Mouse (Mus musculus) ES-E14 (cell line): ENCODE results near the gene Farsa. TPM values are rescaled to one million over a fixed set of nuclear protein-coding genes. Genes with fewer than 3 reads are reported as not detected.

ENCODE experiments used
- DNase-seq: peaks from one replicate; pipeline ENCODE4 v3.0.0-alpha.2; 2013; ENCODE audit warnings: low read depth, low spot score
- H3K27ac ChIP-seq: 2 replicates; pipeline ENCODE4 v1.5.1; 2012; ENCODE audit warnings: low read depth, mild to moderate bottlenecking, low read length, moderate library complexity, mixed read lengths; ENCODE audit not compliant: poor library complexity, insufficient read depth, severe bottlenecking
- H3K36me3 ChIP-seq: 2 replicates; pipeline ENCODE4 v1.6.1; 2012; ENCODE audit warnings: mild to moderate bottlenecking, low read length, moderate library complexity, mixed read lengths; ENCODE audit not compliant: control insufficient read depth, poor library complexity, insufficient read depth, severe bottlenecking
- H3K4me1 ChIP-seq, 2 experiments: fragments of 150-350 bp in 1 of 2; sonication (generic) in 1 of 2; 2 replicates each; pipeline ENCODE4 v1.6.1; 2012; ENCODE audit warnings: low read length in 2 of 2, mild to moderate bottlenecking in 1 of 2, mixed read lengths in 1 of 2; ENCODE audit not compliant: control insufficient read depth in 2 of 2, insufficient read depth in 2 of 2, poor library complexity in 1 of 2
- H3K4me3 ChIP-seq, 2 experiments: fragments of 150-350 bp in 1 of 2; sonication (generic) in 1 of 2; 2 replicates each; pipeline ENCODE4 v1.5.1; 2012; ENCODE audit warnings: low read length in 2 of 2, low read depth in 1 of 2, mild to moderate bottlenecking in 1 of 2, mixed read lengths in 1 of 2; ENCODE audit not compliant: insufficient read depth in 1 of 2, poor library complexity in 1 of 2, severe bottlenecking in 1 of 2
- H3K9ac ChIP-seq: 2 replicates; pipeline ENCODE4 v1.6.1; 2012; ENCODE audit warnings: low read depth, mild to moderate bottlenecking, low read length, mixed read lengths; ENCODE audit not compliant: poor library complexity, insufficient read depth, severe bottlenecking
- H3K9me3 ChIP-seq: fragments of 150-350 bp; sonication (generic); 2 replicates; pipeline ENCODE4 v1.6.1; 2012; ENCODE audit warnings: low read depth, mild to moderate bottlenecking, low read length; ENCODE audit not compliant: control insufficient read depth, insufficient read depth
- CHD2 ChIP-seq: IDR thresholded peaks from 2 replicates; pipeline ENCODE4 v1.6.1; 2014; ENCODE audit warnings: mild to moderate bottlenecking, low read depth, low read length, inconsistent platforms
- HCFC1 ChIP-seq: IDR thresholded peaks from 2 replicates; pipeline ENCODE4 v1.6.1; 2012; ENCODE audit warnings: low read length, inconsistent platforms, borderline replicate concordance; ENCODE audit not compliant: insufficient read depth
- MAFK ChIP-seq: IDR thresholded peaks from 2 replicates; pipeline ENCODE4 v1.6.1; 2014; ENCODE audit warnings: mild to moderate bottlenecking, low read depth, low read length, inconsistent platforms; ENCODE audit not compliant: insufficient read depth
- ZC3H11A ChIP-seq: IDR thresholded peaks from 2 replicates; pipeline ENCODE4 v1.6.1; 2012; ENCODE audit warnings: low read depth, mild to moderate bottlenecking, inconsistent platforms, low read length, borderline replicate concordance
- ZNF384 ChIP-seq: IDR thresholded peaks from 2 replicates; pipeline ENCODE4 v1.6.1; 2012; ENCODE audit warnings: low read depth, low read length, inconsistent platforms
- in situ Hi-C, 2 experiments: fragments of 600-800 bp; cut with MboI; formaldehyde crosslinking; loops; one replicate each; pipeline ENCODE4 v1.15.1; 2025; ENCODE audit warnings: low sequenced_read_pairs in 2 of 2, inconsistent platforms in 1 of 2; ENCODE audit not compliant: unreplicated experiment in 2 of 2
- total RNA-seq: library from RNA; depleted of rRNA; stranded (reverse); fragments of 300-350 nt; gene quantifications from 2 replicates; pipeline ENCODE4 v1.2.3, GENCODE M21; 2012

The Farsa gene
- total RNA-seq, 1 experiment, result 123 TPM

DNA sequence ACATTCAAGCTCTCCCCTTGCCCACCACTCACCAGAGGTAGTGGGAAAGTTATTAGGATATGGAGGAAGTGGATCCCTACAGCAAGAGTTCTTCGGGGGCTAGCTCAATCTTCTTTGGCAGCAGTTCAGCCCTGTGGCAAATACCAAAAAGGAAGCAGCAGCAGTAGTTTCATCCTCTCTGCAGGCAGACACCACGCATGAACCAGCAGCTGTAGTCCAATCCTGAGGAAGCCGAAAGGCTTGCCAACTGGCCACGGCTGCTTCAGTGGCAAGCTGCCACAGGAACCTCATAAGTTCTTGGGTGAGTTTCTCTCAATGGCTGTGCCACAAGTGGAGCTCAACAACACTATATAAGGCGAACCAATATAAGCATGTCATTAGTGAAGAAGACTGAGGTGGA lies 39.2 kb downstream of the Farsa start:
- Histone ChIP-seq H3K4me3 (no peak overlapping the region), H3K36me3 (peaks cover 3% of the 10 kb centered on the region; the same call in 1 of the 2 replicates), H3K9ac (no peak overlapping the region), H3K27ac (no peak overlapping the region), H3K9me3 (no peaks in the 10 kb centered on the region), H3K4me1 (no peaks in the 10 kb centered on the region; a peak in 1 of 4 replicates)
- TF ChIP-seq CHD2 (no peak), MAFK (no peak)
- no peak for DNase-seq
- in situ Hi-C loops, result no loop called here

DNA sequence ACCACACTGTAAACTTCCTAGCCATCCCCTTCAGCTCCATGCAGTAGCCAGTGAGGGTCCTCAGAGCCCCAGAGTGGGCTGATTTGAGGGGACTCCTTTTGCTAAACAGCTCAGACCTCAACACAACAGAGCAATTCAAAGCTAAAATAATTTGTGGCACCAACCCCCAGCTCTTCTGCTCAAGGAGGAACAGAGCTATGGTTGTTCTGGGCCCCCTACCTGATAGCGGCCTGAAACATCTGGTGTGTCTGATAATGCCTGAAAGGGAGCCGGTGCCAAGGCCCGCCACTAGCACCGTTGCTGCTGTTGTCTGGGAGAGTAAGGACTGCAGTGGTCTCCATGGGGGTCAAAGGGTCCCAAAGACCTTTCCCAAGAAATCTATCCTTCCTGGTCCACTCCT lies 44.3 kb downstream of the Farsa start:
- H3K4me3 ChIP-seq, result no peak overlapping the region
- H3K9ac ChIP-seq, result no peak overlapping the region
- in situ Hi-C loops, result no loop called here
- TF ChIP-seq CHD2, result no peak
- TF ChIP-seq HCFC1, result no peak
- no peak for TF ChIP-seq ZNF384
- TF ChIP-seq ZC3H11A, result no peak
- TF ChIP-seq MAFK, result no peak
- no peak overlapping the region for H3K27ac ChIP-seq
- no peaks in the 10 kb centered on the region for H3K9me3 ChIP-seq
- H3K36me3 ChIP-seq, result no peaks in the 10 kb centered on the region; the same call in 1 of the 2 replicates
- peaks cover 0 to 6% of the 10 kb centered on the region in 2 experiments; a peak in 1 of 4 replicates for H3K4me1 ChIP-seq
- DNase-seq, result no peak

- H3K9me3 ChIP-seq, result no peaks in the 10 kb centered on the region
- TF ChIP-seq HCFC1 (no peak), ZNF384 (no peak), CHD2 (no peak), MAFK (no peak), ZC3H11A (no peak)
- peak within 1 kb of the TSS; percentile 95 to 96 for H3K4me3 ChIP-seq
- H3K9ac ChIP-seq, result peak within 1 kb of the TSS; percentile 87
- no peak for DNase-seq
- H3K36me3 ChIP-seq, result no peaks in the 10 kb centered on the region; the same call in 1 of the 2 replicates
- peaks cover 0 to 6% of the 10 kb centered on the region in 2 experiments; a peak in 1 of 4 replicates for H3K4me1 ChIP-seq
- in situ Hi-C loops, result no loop called here
- H3K27ac ChIP-seq, result no peak within 1 kb of the TSS
Measured at GRCm38 (mm10) chr8:84901752-84902151, 45.0 kb downstream of the Farsa start, which contains the start of gene Klf1. TSS of gene Klf1 (plus strand) at chr8:84901928.

DNA sequence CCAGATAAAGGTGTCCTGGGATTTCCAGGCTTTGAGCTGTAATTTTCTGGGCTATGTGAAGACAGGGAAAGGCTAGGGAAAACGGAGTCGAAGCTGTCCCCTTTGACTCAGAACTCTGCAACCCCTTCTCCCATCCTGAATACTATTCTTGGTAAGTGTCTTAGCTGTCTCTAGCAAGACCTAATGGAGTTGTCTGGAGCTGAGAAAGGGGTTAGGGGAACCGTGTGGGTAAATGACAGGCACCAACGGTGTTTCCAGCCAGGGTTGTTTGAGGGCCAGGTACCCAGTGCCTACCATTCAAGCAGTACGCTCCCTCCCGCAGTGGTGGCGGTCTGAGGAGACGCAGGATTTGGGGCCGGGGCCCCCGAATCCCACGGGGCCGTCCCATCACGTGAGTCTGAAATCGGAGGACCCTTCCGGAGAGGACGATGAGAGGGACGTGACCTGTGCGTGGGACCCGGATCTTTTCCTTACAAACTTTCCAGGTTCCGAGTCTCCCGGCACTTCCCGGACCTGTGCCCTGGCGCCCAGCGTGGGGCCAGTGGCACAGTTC lies 45.7 kb downstream of the Farsa start:
- TF ChIP-seq HCFC1 (no peak), CHD2 (no peak), ZC3H11A (no peak), ZNF384 (no peak), MAFK (no peak)
- Histone ChIP-seq H3K9me3 (no peaks in the 10 kb centered on the region), H3K27ac (no peak overlapping the region), H3K9ac (peak overlapping the region; percentile 87), H3K4me3 (peak overlapping the region; percentile 95 to 96), H3K4me1 (peaks cover 0 to 6% of the 10 kb centered on the region in 2 experiments; a peak in 1 of 4 replicates), H3K36me3 (no peaks in the 10 kb centered on the region; the same call in 1 of the 2 replicates)
- in situ Hi-C loops, result no loop called here
- DNase-seq, result no peak
